Mouse (Mus musculus) adrenal gland, adult 8-10 months (tissue): ENCODE measurements at regions not wholly inside any gene's neighbourhood (a gene's known extent, or its start where the extent isn't known, plus 50 kb on each side); places are given as distances from the start of the nearest gene placed in this dataset.
A peak's percentile ranks its signal among the peaks of the same experiment; 100 is the strongest.

Experiments
- DNase-seq: peaks from one replicate; pipeline ENCODE4 v3.0.0; 2022

- no peak for DNase-seq
Measured at GRCm38 (mm10) chr3:148558592-148559157, 431.7 kb downstream of the Adgrl2 start.

GRCm38 (mm10) chr3:148555324-148555723, 435.0 kb downstream of the Adgrl2 start:
- DNase-seq, result no peak

- no peak for DNase-seq
Measured at GRCm38 (mm10) chr3:148550716-148551115, 439.6 kb downstream of the Adgrl2 start.

- no peak for DNase-seq
Measured at GRCm38 (mm10) chr3:148544929-148545328, 445.4 kb downstream of the Adgrl2 start.

- DNase-seq, result no peak
Measured at GRCm38 (mm10) chr3:148542217-148542616, 448.1 kb downstream of the Adgrl2 start.

GRCm38 (mm10) chr3:148537669-148538271, 452.6 kb downstream of the Adgrl2 start:
- DNase-seq, result no peak

GRCm38 (mm10) chr3:148529893-148530292, 460.5 kb downstream of the Adgrl2 start:
- DNase-seq, result no peak

- no peak for DNase-seq
Measured at GRCm38 (mm10) chr3:148510381-148510780, 480.0 kb downstream of the Adgrl2 start.

GRCm38 (mm10) chr3:148504928-148505327, 485.4 kb downstream of the Adgrl2 start:
- DNase-seq, result no peak

GRCm38 (mm10) chr3:148503432-148503831, 486.9 kb downstream of the Adgrl2 start:
- DNase-seq, result no peak

GRCm38 (mm10) chr3:148501801-148502200, 488.6 kb downstream of the Adgrl2 start:
- DNase-seq, result no peak

GRCm38 (mm10) chr3:148496672-148497071, 493.7 kb downstream of the Adgrl2 start:
- DNase-seq, result no peak

GRCm38 (mm10) chr3:148491287-148491686, 499.1 kb downstream of the Adgrl2 start:
- DNase-seq, result no peak

GRCm38 (mm10) chr3:148489201-148489600, 501.2 kb downstream of the Adgrl2 start:
- no peak for DNase-seq

- DNase-seq, result peak; percentile 3
Measured at GRCm38 (mm10) chr3:148487949-148488348, 502.4 kb downstream of the Adgrl2 start.

GRCm38 (mm10) chr3:148475862-148476261, 514.5 kb downstream of the Adgrl2 start:
- DNase-seq, result no peak

- DNase-seq, result no peak
Measured at GRCm38 (mm10) chr3:148472943-148473444, 517.4 kb downstream of the Adgrl2 start.

GRCm38 (mm10) chr3:148465456-148465855, 524.9 kb downstream of the Adgrl2 start:
- DNase-seq, result no peak

- DNase-seq, result no peak
Measured at GRCm38 (mm10) chr3:148462791-148463190, 527.6 kb downstream of the Adgrl2 start.

- DNase-seq, result no peak
Measured at GRCm38 (mm10) chr3:148448888-148449287, 541.5 kb downstream of the Adgrl2 start.

- no peak for DNase-seq
Measured at GRCm38 (mm10) chr3:148448465-148448864, 541.9 kb downstream of the Adgrl2 start.

GRCm38 (mm10) chr3:148446845-148447244, 543.5 kb downstream of the Adgrl2 start:
- no peak for DNase-seq

GRCm38 (mm10) chr3:148443012-148443411, 547.3 kb downstream of the Adgrl2 start:
- no peak for DNase-seq

- no peak for DNase-seq
Measured at GRCm38 (mm10) chr3:148434033-148434432, 556.3 kb downstream of the Adgrl2 start.
